Mouse (Mus musculus): ENCODE results near the gene Tmprss13. TPM values are rescaled to one million over a fixed set of nuclear protein-coding genes. Genes with fewer than 3 reads are reported as not detected.

The Tmprss13 gene
- polyA plus RNA-seq, 1 experiment, result 2.8 TPM

- H3K4me1 ChIP-seq (ENCODE audit: control insufficient read depth, insufficient read depth, low read length), result no peaks in the 10 kb centered on the region
- H3K36me3 ChIP-seq (ENCODE audit: control insufficient read depth, insufficient read depth, low read length, poor library complexity, severe bottlenecking), result no peaks in the 10 kb centered on the region
- no peak overlapping the region for H3K9ac ChIP-seq (ENCODE audit: low read depth, poor library complexity, severe bottlenecking)
- H3K27me3 ChIP-seq (ENCODE audit: control insufficient read depth, insufficient read depth, low read length, poor library complexity, severe bottlenecking), result no peaks in the 10 kb centered on the region
- TF ChIP-seq POLR2A (IDR thresholded peaks at IDR 0.05; ENCODE audit: insufficient read depth, low read length), result no peak
- no peak for TF ChIP-seq EP300 (IDR thresholded peaks at IDR 0.05; ENCODE audit: insufficient read depth, low read depth, low read length)
- no peak for TF ChIP-seq CTCF (IDR thresholded peaks at IDR 0.05; ENCODE audit: low read depth, low read length)
- H3K27ac ChIP-seq (ENCODE audit: insufficient read depth, low read length), result no peak overlapping the region
- H3K9me3 ChIP-seq (replicated peaks; ENCODE audit: control insufficient read depth, insufficient read depth, low read length, poor library complexity, severe bottlenecking), result no peaks in the 10 kb centered on the region
- no peak overlapping the region for H3K4me3 ChIP-seq (ENCODE audit: low read depth, low read length)
These were observed 36.4 kb upstream of the Tmprss13 start for GRCm38 (mm10) chr9:45282466-45282865.

- H3K27ac ChIP-seq (ENCODE audit: insufficient read depth, low read length), result no peak overlapping the region
- no peaks in the 10 kb centered on the region for H3K9me3 ChIP-seq (replicated peaks; ENCODE audit: control insufficient read depth, insufficient read depth, low read length, poor library complexity, severe bottlenecking)
- no peaks in the 10 kb centered on the region for H3K36me3 ChIP-seq (ENCODE audit: control insufficient read depth, insufficient read depth, low read length, poor library complexity, severe bottlenecking)
- H3K27me3 ChIP-seq (ENCODE audit: control insufficient read depth, insufficient read depth, low read length, poor library complexity, severe bottlenecking), result no peaks in the 10 kb centered on the region
- no peaks in the 10 kb centered on the region for H3K4me1 ChIP-seq (ENCODE audit: control insufficient read depth, insufficient read depth, low read length)
- H3K9ac ChIP-seq (ENCODE audit: low read depth, poor library complexity, severe bottlenecking), result no peak overlapping the region
- H3K4me3 ChIP-seq (ENCODE audit: low read depth, low read length), result no peak overlapping the region
- TF ChIP-seq EP300 (IDR thresholded peaks at IDR 0.05; ENCODE audit: insufficient read depth, low read depth, low read length) (no peak), CTCF (IDR thresholded peaks at IDR 0.05; ENCODE audit: low read depth, low read length) (no peak), POLR2A (IDR thresholded peaks at IDR 0.05; ENCODE audit: insufficient read depth, low read length) (no peak)
These were observed 27.3 kb upstream of the Tmprss13 start for GRCm38 (mm10) chr9:45291481-45292168.

- Histone ChIP-seq H3K9ac (ENCODE audit: low read depth, poor library complexity, severe bottlenecking) (no peak overlapping the region), H3K4me3 (ENCODE audit: low read depth, low read length) (no peak overlapping the region), H3K9me3 (replicated peaks; ENCODE audit: control insufficient read depth, insufficient read depth, low read length, poor library complexity, severe bottlenecking) (no peaks in the 10 kb centered on the region), H3K36me3 (ENCODE audit: control insufficient read depth, insufficient read depth, low read length, poor library complexity, severe bottlenecking) (no peaks in the 10 kb centered on the region), H3K4me1 (ENCODE audit: control insufficient read depth, insufficient read depth, low read length) (no peaks in the 10 kb centered on the region), H3K27me3 (ENCODE audit: control insufficient read depth, insufficient read depth, low read length, poor library complexity, severe bottlenecking) (no peaks in the 10 kb centered on the region), H3K27ac (ENCODE audit: insufficient read depth, low read length) (no peak overlapping the region)
- TF ChIP-seq CTCF (IDR thresholded peaks at IDR 0.05; ENCODE audit: low read depth, low read length), result no peak
- no peak for TF ChIP-seq EP300 (IDR thresholded peaks at IDR 0.05; ENCODE audit: insufficient read depth, low read depth, low read length)
- TF ChIP-seq POLR2A (IDR thresholded peaks at IDR 0.05; ENCODE audit: insufficient read depth, low read length), result no peak
These were observed 24.5 kb upstream of the Tmprss13 start for GRCm38 (mm10) chr9:45294210-45295011.

- H3K9ac ChIP-seq (ENCODE audit: low read depth, poor library complexity, severe bottlenecking), result no peak overlapping the region
- no peak overlapping the region for H3K27ac ChIP-seq (ENCODE audit: insufficient read depth, low read length)
- TF ChIP-seq POLR2A (IDR thresholded peaks at IDR 0.05; ENCODE audit: insufficient read depth, low read length) (no peak), CTCF (IDR thresholded peaks at IDR 0.05; ENCODE audit: low read depth, low read length) (peak; percentile 84)
- H3K27me3 ChIP-seq (ENCODE audit: control insufficient read depth, insufficient read depth, low read length, poor library complexity, severe bottlenecking), result no peaks in the 10 kb centered on the region
- H3K9me3 ChIP-seq (replicated peaks; ENCODE audit: control insufficient read depth, insufficient read depth, low read length, poor library complexity, severe bottlenecking), result no peaks in the 10 kb centered on the region
- no peaks in the 10 kb centered on the region for H3K36me3 ChIP-seq (ENCODE audit: control insufficient read depth, insufficient read depth, low read length, poor library complexity, severe bottlenecking)
- no peak overlapping the region for H3K4me3 ChIP-seq (ENCODE audit: low read depth, low read length)
- no peaks in the 10 kb centered on the region for H3K4me1 ChIP-seq (ENCODE audit: control insufficient read depth, insufficient read depth, low read length)
These were observed 19.5 kb upstream of the Tmprss13 start for GRCm38 (mm10) chr9:45299231-45300006.

- H3K27ac ChIP-seq (ENCODE audit: insufficient read depth, low read length), result no peak overlapping the region
- no peak overlapping the region for H3K4me3 ChIP-seq (ENCODE audit: low read depth, low read length)
- H3K9ac ChIP-seq (ENCODE audit: low read depth, poor library complexity, severe bottlenecking), result no peak overlapping the region
- no peaks in the 10 kb centered on the region for H3K9me3 ChIP-seq (replicated peaks; ENCODE audit: control insufficient read depth, insufficient read depth, low read length, poor library complexity, severe bottlenecking)
- H3K27me3 ChIP-seq (ENCODE audit: control insufficient read depth, insufficient read depth, low read length, poor library complexity, severe bottlenecking), result no peaks in the 10 kb centered on the region
- H3K4me1 ChIP-seq (ENCODE audit: control insufficient read depth, insufficient read depth, low read length), result no peaks in the 10 kb centered on the region
- TF ChIP-seq POLR2A (IDR thresholded peaks at IDR 0.05; ENCODE audit: insufficient read depth, low read length), result no peak
- TF ChIP-seq EP300 (IDR thresholded peaks at IDR 0.05; ENCODE audit: insufficient read depth, low read depth, low read length), result peak; percentile 83
- TF ChIP-seq CTCF (IDR thresholded peaks at IDR 0.05; ENCODE audit: low read depth, low read length), result peak; percentile 94
- H3K36me3 ChIP-seq (ENCODE audit: control insufficient read depth, insufficient read depth, low read length, poor library complexity, severe bottlenecking), result no peaks in the 10 kb centered on the region
These were observed 18.3 kb upstream of the Tmprss13 start for GRCm38 (mm10) chr9:45300422-45301104.
